Mouse (Mus musculus) ES-Bruce4 (cell line): ENCODE measurements around the gene Tbc1d30.

Experiments used
- CTCF ChIP-seq: IDR thresholded peaks from one replicate; pipeline ENCODE4 v1.8.1; 2011; ENCODE audit warnings: low read depth, low read length
- POLR2A ChIP-seq: IDR thresholded peaks from one replicate; pipeline ENCODE4 v1.8.1; 2011; ENCODE audit warnings: low read length; ENCODE audit not compliant: insufficient read depth

- TF ChIP-seq POLR2A (no peak), CTCF (no peak)
Measured at GRCm38 (mm10) chr10:121323493-121323892, 27.6 kb downstream of the Tbc1d30 start.
